Mouse (Mus musculus) testis, adult 2 months (tissue): ENCODE results near the gene Krtcap2. TPM values are rescaled to one million over a fixed set of nuclear protein-coding genes. Genes with fewer than 3 reads are reported as not detected.

ENCODE experiments used
- H3K27ac ChIP-seq: fragments of 200-500 bp; 2 replicates; pipeline ENCODE4 v1.5.1; 2012; ENCODE audit warnings: low read depth, low read length; ENCODE audit not compliant: control insufficient read depth, insufficient read depth
- H3K27me3 ChIP-seq: fragments of 200-500 bp; 2 replicates; pipeline ENCODE4 v1.6.1; 2012; ENCODE audit warnings: mild to moderate bottlenecking, low read length, moderate library complexity; ENCODE audit not compliant: control insufficient read depth, insufficient read depth
- H3K36me3 ChIP-seq: fragments of 200-500 bp; 2 replicates; pipeline ENCODE4 v1.6.1; 2012; ENCODE audit warnings: mild to moderate bottlenecking, low read length; ENCODE audit not compliant: control insufficient read depth, insufficient read depth
- H3K4me1 ChIP-seq: fragments of 200-500 bp; 2 replicates; pipeline ENCODE4 v1.6.1; 2012; ENCODE audit warnings: low read length; ENCODE audit not compliant: control insufficient read depth, insufficient read depth
- H3K4me3 ChIP-seq: fragments of 200-500 bp; 2 replicates; pipeline ENCODE4 v1.5.1; 2012; ENCODE audit warnings: low read depth, mild to moderate bottlenecking, low read length, moderate library complexity, mixed read lengths; ENCODE audit not compliant: control insufficient read depth
- CTCF ChIP-seq: fragments of 200-500 bp; IDR thresholded peaks from 2 replicates; pipeline ENCODE4 v1.5.1; 2012; ENCODE audit warnings: low read depth, mild to moderate bottlenecking, inconsistent platforms, low read length, moderate library complexity; ENCODE audit not compliant: control insufficient read depth, insufficient read depth, insufficient replicate concordance
- POLR2A ChIP-seq: fragments of 200-500 bp; IDR thresholded peaks from 2 replicates; pipeline ENCODE4 v1.6.1; 2012; ENCODE audit warnings: low read depth, mild to moderate bottlenecking, inconsistent platforms, low read length, moderate library complexity; ENCODE audit not compliant: control insufficient read depth
- polyA plus RNA-seq: library from polyadenylated mRNA; depleted of rRNA; stranded (reverse); fragments of >200 nt; gene quantifications from 2 replicates; pipeline ENCODE4 v1.2.3, GENCODE M21; 2012

Gene Krtcap2
- polyA plus RNA-seq, 1 experiment = 30.7 TPM

DNA sequence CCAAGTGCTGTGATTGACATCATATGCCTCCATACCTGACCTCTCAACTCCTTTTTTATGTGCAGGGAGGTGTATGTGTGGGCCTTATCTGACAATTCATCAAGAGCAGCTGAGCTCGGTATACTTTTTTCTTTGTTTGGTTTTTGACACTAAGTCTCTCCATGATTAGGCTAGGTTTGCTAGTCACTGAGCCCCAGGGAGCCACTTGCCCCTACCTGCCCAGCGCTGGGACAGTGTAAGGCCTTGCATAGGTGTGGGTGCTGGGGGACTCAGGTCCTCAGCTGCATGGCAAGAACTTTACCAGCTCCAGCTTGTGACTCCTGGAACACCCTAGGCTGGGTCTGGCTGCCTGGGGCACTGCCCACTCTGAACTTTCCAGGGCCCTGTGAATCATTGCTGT, 39.1 kb upstream of the Krtcap2 start:
- Histone ChIP-seq H3K4me3 (no peak overlapping the region), H3K4me1 (no peaks in the 10 kb centered on the region; the same call in 1 of the 2 replicates), H3K27me3 (no peaks in the 10 kb centered on the region), H3K27ac (no peak overlapping the region), H3K36me3 (no peaks in the 10 kb centered on the region; the same call in none of the 2 replicates)
- TF ChIP-seq CTCF (no peak), POLR2A (no peak)

DNA sequence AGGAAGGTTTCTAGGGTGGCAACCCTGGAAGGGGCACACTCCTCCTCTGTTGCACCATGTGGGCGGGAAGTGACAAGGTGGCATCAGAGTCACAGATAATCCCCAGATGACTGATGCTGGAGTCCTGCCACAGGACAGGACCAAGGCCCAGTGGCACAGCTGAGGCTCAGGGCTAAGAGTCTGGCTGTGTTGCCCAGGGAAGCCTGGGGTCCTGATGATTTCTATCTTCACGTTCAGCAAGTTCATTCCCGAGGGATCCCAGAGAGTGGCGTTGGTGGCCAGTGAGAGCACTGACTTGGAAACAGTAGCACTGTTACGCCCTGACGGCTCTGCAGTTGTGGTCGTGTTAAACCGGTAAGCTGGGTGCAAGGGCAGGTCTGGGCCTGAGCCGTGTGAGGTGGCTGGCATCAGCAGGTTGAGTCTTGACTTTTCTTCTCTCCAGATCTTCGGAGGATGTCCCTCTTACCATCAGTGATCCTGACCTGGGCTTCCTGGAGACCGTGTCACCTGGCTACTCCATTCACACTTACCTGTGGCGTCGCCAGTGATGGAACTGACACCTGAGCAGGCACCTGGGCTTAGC, 37.6 kb upstream of the Krtcap2 start:
- Histone ChIP-seq H3K4me3 (no peak overlapping the region), H3K36me3 (no peaks in the 10 kb centered on the region; the same call in none of the 2 replicates), H3K4me1 (no peaks in the 10 kb centered on the region; the same call in 1 of the 2 replicates), H3K27me3 (no peaks in the 10 kb centered on the region), H3K27ac (no peak overlapping the region)
- TF ChIP-seq POLR2A (no peak), CTCF (no peak)

DNA sequence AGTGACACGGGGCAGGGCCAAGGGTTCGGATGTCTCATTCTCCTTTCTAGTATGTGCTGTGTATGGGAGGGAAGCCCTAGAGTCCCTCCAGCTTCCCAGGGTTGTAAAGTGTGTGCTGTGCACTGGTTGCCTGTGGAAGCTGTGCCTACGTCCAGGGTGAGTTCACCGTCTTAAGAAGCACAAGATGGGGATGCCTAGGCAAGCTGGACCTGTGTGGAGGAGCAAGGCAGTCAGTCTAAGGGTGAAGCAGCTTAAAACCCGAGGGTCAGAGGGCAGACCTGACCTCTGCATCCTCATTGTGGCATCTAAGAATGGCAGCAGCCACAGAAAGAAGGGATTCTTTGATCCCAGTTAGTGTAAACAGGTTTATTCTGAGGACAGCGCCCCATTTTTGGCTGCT, 37.0 kb upstream of the Krtcap2 start:
- Histone ChIP-seq H3K36me3 (no peaks in the 10 kb centered on the region; the same call in none of the 2 replicates), H3K4me1 (no peaks in the 10 kb centered on the region; the same call in 1 of the 2 replicates), H3K27me3 (no peaks in the 10 kb centered on the region), H3K4me3 (no peak overlapping the region), H3K27ac (no peak overlapping the region)
- TF ChIP-seq CTCF (no peak), POLR2A (no peak)

DNA sequence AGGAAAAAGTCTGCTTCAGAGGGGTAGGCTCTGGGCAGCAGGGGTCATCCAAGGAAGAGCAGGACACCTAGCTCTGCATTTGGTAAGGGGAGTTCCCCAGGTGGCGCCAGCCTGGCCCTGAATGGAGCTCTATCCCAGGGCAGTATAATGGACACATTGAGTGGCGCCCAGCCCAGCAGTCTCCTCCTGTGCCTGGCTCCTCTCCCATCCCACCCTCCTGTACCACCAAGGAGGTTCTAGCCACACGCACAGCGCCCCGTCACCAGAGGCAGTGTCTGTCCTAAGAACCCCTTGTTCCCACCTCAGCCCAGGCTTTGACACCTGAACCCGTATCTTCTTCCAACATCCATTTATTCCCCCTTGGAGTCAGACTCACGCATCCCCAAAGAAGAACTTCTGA, 36.0 kb upstream of the Krtcap2 start:
- Histone ChIP-seq H3K4me3 (no peak overlapping the region), H3K4me1 (no peaks in the 10 kb centered on the region; the same call in 1 of the 2 replicates), H3K27ac (no peak overlapping the region), H3K36me3 (no peaks in the 10 kb centered on the region; the same call in none of the 2 replicates), H3K27me3 (no peaks in the 10 kb centered on the region)
- TF ChIP-seq CTCF (no peak), POLR2A (no peak)

DNA sequence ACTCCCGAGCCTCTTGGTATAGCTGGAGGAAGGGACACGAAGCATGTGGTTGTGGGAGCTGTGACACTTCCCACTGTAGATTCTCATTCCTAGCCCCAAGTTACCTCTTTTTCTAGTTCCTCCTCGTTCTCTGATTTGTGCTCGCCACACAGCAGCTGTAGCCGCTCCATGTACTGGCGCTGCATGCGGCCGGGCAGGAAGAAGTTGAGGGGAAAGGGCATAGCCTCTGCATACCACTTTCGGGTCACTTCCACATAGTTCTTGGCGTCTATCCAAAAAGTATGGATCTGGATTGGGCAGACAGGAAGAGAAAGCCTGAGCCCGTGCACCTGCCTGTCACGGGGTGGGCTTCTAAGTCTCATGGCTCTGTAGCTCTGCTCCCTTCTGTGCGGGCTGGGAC, 35.6 kb upstream of the Krtcap2 start:
- no peaks in the 10 kb centered on the region for H3K27me3 ChIP-seq
- TF ChIP-seq POLR2A (no peak), CTCF (no peak)
- no peak overlapping the region for H3K4me3 ChIP-seq
- H3K36me3 ChIP-seq = no peaks in the 10 kb centered on the region; the same call in none of the 2 replicates
- no peak overlapping the region for H3K27ac ChIP-seq
- peaks cover 2% of the 10 kb centered on the region; the same call in 1 of the 2 replicates for H3K4me1 ChIP-seq

DNA sequence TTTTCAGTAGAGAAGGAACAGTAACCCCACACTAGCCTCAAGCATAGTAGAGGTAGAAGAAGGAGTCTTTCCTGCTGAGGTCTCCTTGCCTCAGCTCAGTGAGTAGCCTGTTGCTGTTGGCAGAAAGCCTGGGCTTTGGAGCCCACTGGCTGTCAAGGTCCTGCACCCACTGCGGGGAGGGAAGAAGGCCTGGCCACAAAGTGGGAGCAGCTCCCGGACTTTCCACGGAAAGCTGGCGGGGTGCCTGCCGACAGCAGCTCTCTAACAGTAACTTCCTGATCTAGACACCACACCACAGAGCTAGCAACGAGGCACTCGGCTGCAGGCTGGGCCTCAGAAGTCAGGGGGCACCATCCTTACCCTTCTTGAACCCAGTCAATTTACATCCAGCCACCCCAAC, 35.0 kb upstream of the Krtcap2 start:
- no peak overlapping the region for H3K4me3 ChIP-seq
- peaks cover 7% of the 10 kb centered on the region for H3K4me1 ChIP-seq
- no peak overlapping the region for H3K27ac ChIP-seq
- TF ChIP-seq POLR2A (no peak), CTCF (no peak)
- H3K36me3 ChIP-seq = no peaks in the 10 kb centered on the region; the same call in none of the 2 replicates
- no peaks in the 10 kb centered on the region for H3K27me3 ChIP-seq

DNA sequence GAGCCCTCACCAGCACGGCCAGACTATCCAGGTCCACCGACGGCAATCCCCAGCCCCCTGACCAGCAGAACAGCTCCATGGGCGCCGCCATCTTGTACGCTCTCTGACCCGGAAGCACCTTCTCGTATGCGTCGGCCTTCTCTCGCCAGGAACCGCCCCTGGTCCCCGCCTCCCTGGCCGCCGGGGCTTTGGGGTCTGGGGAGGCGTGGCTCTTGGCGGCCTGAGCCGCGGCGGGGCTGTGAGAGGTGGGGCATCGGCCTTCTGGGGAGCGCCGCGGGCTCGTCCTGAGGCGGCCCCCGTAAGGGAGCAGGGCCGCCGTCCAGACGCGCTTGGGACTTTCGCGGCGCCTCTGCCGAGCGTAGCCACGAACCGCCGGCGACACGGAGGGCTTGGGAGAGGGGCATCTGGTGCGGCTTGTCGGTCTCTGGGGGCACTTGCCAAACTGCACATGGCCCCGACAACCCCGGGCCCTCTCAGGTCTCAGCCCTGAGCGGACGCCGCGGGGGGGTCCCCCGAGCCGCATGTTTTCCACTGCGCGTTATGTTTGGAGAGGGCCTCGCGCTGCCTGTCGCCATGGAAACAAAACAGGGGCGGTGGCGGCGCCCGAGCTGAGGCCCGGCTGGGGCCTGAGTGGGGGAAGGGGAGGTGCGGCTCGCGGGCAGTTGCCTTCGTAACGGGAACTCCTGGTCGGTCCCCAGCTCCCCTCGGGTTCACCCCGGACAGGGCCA, 31.8 kb upstream of the Krtcap2 start:
- peaks cover 13% of the 10 kb centered on the region for H3K4me1 ChIP-seq

More for the DNA sequence above, 31.8 kb upstream of the Krtcap2 start:
- no peaks in the 10 kb centered on the region; the same call in none of the 2 replicates for H3K36me3 ChIP-seq
- no peak for TF ChIP-seq CTCF
- peak; percentile 94 for TF ChIP-seq POLR2A
- H3K27me3 ChIP-seq = no peaks in the 10 kb centered on the region
- peak overlapping the region; percentile 94 for H3K27ac ChIP-seq
- H3K4me3 ChIP-seq = peak overlapping the region; percentile 93
